Mouse (Mus musculus) cerebellum, postnatal 25 days (tissue): ENCODE results near the gene Zbtb20.
"Not testable (repeated sequence)": the region's sequence is repeated elsewhere in the genome, so short reads cannot be mapped to it uniquely, and the experiment has no call there.

Source experiments
- DNase-seq, 2 experiments: peaks; one replicate each; pipeline ENCODE4 v3.0.0; 2021; ENCODE audit warnings: mixed read lengths in 2 of 2

Gene Zbtb20

GRCm38 (mm10) chr16:42910716-42911115 lies 35.0 kb downstream of the Zbtb20 start:
- DNase-seq, result peak; percentile 57 to 67

GRCm38 (mm10) chr16:42911326-42911725 lies 35.6 kb downstream of the Zbtb20 start:
- DNase-seq, result peak; percentile 27

- no peak for DNase-seq
Measured at GRCm38 (mm10) chr16:42911815-42912214, 36.1 kb downstream of the Zbtb20 start.

DNA sequence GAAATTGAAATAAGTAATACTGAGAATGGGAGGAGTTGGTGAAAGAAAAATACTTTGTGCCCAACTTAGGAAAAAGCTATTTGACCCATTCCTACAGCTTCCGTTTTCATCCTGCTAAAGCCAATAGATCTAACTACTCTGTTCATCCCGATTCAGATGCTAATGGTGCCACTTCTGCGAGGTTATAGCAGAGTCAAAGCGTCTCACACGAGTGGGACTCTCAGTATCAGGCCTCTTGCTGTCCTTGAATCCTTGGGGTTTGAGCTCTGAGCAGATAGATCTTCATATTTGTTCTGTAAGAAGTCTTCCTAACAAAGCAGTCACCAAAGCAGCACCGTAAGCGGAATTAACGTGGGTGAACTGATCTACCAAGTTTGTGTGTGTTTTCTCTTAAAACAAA lies 37.6 kb downstream of the Zbtb20 start:
- peak in 1 of 2 experiments; percentile 10 for DNase-seq

- DNase-seq, result peak; percentile 64 to 83
Measured at GRCm38 (mm10) chr16:42914457-42915085, 38.9 kb downstream of the Zbtb20 start.

- DNase-seq, result no peak
Measured at GRCm38 (mm10) chr16:42919992-42920760, 44.5 kb downstream of the Zbtb20 start.

DNA sequence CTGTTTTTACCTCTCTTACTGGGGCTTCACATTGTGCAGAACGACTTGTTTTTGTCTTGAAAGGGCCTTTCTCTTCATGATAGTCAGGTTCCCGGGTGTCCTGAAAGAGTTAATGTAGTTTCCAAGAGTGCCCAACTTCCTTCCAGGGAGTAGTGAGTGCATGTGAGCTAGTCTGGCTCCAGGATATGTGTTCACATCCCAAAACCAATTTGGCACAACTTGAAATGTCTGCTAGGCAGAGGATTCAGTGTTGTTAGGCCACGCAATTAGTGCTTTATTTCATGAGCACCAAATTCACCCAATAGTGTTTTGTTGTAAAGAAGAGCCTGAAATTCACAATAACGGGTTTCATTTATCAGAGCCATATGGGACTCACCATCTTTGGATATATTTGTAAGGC lies 45.8 kb downstream of the Zbtb20 start:
- no peak for DNase-seq

DNA sequence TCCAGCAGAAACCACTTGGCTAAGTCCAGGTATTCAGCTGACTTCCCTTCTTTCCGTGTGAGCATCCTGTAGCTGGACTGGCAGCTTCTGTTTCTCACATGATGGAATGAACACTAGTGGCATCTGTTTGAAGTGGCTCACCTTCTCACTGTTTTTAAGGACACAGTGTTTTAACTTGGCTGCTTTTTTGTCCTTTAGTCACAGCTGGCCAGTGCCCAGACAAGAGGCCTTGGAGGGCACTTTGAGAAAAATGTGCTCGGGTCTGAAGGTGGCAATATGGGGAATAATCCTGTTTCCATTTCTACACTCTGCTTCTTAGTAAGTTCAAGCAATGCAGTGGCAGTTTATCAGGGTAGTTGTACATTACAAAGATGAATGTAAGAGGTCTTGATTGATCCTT lies 62.5 kb downstream of the Zbtb20 start:
- no peak for DNase-seq

GRCm38 (mm10) chr16:42947016-42947415 lies 71.3 kb downstream of the Zbtb20 start:
- DNase-seq, result peak in 1 of 2 experiments; percentile 10

- DNase-seq, result not testable (repeated sequence)
Measured at GRCm38 (mm10) chr16:42955401-42955800, 79.7 kb downstream of the Zbtb20 start.

DNA sequence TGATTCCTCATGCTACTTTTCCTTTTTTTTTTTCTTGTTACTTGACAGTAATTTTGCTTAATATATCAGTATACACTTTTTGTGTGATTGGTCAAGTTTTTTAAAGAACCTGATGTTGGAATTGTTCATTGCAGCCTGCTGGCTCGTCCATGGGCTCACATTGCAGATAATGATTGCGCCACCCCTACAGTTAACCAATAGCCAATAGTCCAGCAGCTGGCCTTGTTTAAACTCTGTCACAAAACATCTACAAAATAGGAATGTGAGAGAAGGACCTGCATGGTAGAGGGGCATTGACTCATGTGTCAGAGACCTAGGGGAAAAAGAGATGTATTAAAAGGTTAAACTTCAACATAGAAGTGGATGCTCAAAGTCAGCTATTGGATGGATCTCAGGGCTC lies 97.2 kb downstream of the Zbtb20 start:
- DNase-seq, result no peak

- no peak for DNase-seq
Measured at GRCm38 (mm10) chr16:42998896-42999295, 123.2 kb downstream of the Zbtb20 start.

DNA sequence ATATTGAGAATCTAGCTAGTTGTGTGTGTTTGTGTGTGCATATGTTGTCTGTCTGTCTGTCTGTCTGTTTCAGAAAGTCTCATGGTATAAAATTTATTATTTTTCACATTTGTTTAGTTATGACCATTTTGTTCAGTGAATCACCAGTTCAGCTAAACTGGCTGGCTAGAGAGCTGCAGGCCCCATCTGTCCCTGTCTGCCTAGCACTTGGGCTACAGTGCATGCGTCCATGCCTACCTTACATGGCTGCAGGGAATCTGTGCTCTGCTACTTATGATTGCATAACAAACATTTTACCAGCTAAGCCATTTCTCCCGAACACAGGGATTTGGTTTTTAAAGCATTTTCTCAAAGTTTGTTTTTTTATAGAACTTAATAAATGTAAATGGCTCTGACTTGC lies 150.7 kb downstream of the Zbtb20 start:
- DNase-seq, result peak; percentile 50 to 70

GRCm38 (mm10) chr16:43029243-43029642 lies 153.6 kb downstream of the Zbtb20 start:
- peak in 1 of 2 experiments; percentile 30 for DNase-seq

DNA sequence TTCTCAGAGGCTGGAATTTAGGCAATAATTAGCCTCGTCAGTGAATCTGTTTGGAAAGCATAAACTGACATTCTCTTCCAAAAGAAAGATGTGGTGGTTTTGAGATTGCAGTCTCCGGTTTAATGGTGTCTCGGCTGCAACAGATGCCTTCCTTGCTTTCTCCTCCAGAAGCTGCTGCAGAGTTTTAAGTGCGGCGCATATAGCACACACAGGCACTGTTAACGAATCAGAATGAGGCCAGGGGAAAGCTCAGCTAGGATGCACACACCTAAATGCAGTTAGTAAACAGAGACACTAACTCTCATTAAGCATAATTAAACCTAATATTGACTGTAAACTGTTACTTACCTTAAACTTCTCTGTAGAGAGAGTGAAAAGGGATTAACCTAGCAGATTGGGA lies 160.0 kb downstream of the Zbtb20 start:
- no peak for DNase-seq

DNA sequence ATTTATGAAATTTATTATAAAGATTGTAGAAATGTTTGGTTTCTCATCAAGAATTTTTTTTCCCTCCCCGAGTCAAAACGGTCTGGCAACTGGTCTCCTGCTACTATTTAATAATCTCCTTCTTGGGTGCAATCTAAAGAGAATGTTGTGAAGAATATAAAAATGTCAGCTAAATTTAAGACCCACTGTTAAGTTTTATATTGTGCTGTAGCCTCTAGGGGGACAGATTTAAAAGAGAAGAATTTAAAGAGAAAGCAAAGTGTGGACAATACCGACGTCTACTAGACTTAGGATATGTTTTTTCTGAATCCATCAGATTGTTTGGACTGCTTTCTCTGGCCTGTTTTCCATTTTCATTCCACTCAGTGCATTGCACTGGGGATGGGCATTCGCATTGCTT lies 160.8 kb downstream of the Zbtb20 start:
- no peak for DNase-seq

GRCm38 (mm10) chr16:43037320-43037719 lies 161.6 kb downstream of the Zbtb20 start:
- DNase-seq, result no peak

DNA sequence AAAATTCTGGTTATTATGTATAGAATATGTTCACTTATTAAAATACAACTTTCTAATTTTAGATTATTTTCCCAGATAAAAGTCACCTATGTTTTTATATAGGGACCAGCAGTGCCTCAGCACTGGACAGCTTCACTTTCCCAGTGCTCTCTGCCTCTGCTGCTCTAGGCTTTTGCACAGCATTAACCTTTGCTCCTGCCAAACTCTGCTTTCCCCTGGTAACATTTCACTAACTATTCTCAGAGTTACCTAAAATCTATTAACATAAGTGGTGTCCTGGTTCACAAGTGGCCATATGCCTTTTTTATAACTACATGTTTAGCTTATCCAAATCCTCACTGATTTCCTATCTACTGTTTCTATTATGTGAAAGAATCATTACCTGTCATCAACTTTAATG lies 169.9 kb downstream of the Zbtb20 start:
- DNase-seq, result no peak

- peak in 1 of 2 experiments; percentile 20 for DNase-seq
Measured at GRCm38 (mm10) chr16:43046686-43047085, 171.0 kb downstream of the Zbtb20 start.

GRCm38 (mm10) chr16:43069666-43070295 lies 194.1 kb downstream of the Zbtb20 start:
- no peak for DNase-seq

DNA sequence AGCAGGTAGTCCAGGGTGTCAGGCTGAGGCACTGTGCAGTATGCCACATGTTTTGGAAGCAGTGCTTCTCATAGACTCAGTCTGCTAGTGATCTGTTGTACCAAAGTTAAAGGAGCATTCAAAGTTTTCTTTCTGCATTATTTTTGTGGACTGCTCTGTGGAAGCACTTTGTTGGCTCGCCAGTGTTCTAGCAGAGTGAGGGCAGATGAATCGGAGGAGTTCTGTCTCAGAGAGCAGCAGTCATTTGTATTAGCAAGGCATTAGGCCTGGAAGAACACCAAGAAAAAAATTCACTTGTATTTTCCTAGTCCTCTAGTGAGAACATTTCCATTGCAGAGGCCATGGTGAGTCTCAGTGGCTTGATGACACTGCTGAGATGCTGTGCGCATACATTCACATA lies 196.2 kb downstream of the Zbtb20 start:
- peak in 1 of 2 experiments; percentile 10 for DNase-seq

GRCm38 (mm10) chr16:43072818-43073594 lies 197.3 kb downstream of the Zbtb20 start:
- DNase-seq, result no peak

DNA sequence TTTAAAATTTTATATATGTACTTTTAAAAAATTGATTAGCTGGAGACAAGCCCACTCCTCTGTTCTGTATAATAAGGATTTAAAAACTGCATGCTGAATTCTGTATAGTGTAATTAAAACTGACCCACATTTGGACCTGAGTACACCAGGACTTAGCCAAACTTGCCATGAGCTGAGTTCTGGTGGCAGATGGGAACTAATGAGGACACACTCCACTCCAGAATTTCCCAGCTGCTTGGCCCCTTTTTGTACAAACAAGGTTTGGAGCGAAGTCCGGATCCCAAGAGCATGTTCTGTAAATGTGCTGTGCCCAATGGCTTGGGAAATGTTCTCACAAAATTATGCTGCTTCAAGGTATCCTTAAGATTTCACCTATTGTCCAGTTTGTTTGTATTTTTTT lies 204.7 kb downstream of the Zbtb20 start:
- DNase-seq, result peak; percentile 63 to 73
